Mouse (Mus musculus) ovary, adult 10 weeks (tissue): ENCODE data around the gene Cps1. TPM values are rescaled to one million over a fixed set of nuclear protein-coding genes. Genes with fewer than 3 reads are reported as not detected.

Experiments
- polyA plus RNA-seq: library from polyadenylated mRNA; stranded (reverse); fragments of 350-450 nt; fragmentation: Illumina TruSeq; extraction: RNeasy Lipid Tissue Mini Kit (QIAGEN cat#74804); gene quantifications from one replicate; pipeline ENCODE4 v1.2.3, GENCODE M21; 2014

Cps1 gene
- 0.20 TPM for polyA plus RNA-seq

DNA sequence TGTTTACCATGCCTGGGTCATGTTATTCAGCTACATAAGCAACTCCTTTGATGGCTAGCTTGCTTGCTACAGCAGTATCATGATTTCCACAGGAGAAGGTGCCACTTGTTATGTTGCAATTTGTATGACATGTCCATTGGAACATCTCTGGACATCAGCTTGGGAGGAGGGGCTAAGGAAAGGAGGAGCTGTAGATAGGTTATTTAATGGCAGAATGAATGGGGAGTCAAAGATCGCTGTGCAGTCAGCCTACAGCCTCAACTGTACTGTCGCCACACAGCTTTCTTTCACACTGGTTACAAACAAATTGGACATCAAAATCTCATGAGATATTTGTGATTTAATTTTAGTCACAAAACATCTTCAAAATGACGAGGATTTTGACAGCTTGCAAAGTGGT, at the start of gene Cps1:
Gene Cps1 (plus strand): TSS at position 230 of the 400 bp plus-strand sequence.

Other genes starting within 250 kb of the Cps1 start
- 9.3 TPM for gene Myl1, start 177.6 kb upstream of the Cps1 start, polyA plus RNA-seq
- 22.2 TPM for gene Lancl1, start 84.2 kb upstream of the Cps1 start, polyA plus RNA-seq